Mouse (Mus musculus) ZHBTc4 (cell line): ENCODE measurements around the gene Rundc3a.
A peak's percentile ranks its signal among the peaks of the same experiment; 100 is the strongest.

Experiments used
- DNase-seq: peaks from one replicate; pipeline ENCODE4 v3.0.0-alpha.2; 2011; ENCODE audit warnings: low read depth, low spot score

Gene Rundc3a

DNA sequence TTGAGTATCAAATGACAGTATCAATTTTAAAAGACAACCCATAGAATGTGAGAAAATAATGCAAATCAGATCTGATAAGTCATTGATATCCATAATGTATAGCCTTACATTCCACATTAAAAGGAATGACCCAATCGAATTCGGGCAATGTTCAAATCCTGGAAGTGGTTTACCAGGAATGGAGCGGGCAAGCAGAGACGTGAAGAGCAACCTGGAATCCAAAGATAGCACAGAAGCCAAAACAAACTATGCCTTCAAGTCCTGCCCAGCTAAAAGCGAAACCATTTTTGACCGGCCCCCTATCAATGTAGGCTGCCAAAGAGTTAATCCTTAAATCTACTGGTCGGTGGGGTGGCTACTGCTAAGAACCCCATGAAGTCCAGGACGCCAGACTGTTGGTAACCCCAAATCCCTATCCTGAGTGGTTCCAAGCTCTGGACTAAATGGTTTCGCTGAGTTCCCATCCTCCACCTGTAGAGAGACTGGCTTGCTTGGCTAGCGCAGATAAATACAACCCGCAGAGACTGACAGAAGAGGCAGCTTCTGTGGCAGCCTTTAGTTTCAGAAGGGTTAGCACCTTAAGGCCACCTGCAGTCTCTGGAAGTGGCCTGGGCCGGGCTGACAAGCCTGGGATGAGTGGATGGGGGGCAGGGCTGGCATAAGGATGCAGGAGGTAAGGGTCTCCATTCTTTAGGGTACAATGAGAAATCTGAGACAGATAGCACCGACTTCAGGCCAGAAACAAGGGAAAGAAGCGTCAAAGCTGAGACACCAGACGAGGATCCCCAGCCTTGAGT, 564 bp upstream of the Rundc3a start:
- DNase-seq: peak; percentile 34

DNA sequence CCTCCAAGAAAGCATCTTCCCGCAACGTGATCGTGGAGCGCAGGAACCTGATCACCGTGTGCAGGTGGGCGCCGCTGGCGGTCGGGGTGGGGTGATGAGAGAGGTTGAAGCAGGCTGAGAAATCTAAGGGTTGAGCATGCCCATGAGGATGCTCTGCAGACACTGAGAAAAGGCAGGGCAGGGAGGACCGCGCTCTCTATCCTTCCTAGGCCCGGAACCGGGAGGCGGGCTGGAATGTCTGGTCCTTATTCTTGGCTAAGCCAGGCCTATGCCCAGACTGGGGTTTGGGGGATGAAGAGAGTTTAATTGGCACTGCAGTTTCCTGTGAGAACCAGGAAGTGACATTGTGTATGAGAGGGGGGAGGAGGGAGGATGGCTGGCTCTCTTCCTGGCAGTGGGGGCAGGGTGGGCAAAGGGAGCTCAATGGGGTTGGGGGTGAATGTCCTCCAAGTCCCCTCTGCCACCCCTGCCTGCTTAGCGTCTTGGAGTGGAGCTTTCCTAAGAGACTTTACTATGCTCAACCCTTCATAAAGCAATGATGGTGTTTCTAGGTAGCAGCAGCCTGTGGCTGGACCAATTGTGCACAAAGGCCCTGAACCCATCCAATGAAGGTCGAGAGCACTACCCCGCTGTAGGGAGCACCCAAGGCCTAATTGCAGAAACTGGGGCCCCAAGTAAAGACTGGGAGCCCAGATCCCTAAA, 667 bp downstream of the Rundc3a start:
- peak; percentile 35 for DNase-seq

DNA sequence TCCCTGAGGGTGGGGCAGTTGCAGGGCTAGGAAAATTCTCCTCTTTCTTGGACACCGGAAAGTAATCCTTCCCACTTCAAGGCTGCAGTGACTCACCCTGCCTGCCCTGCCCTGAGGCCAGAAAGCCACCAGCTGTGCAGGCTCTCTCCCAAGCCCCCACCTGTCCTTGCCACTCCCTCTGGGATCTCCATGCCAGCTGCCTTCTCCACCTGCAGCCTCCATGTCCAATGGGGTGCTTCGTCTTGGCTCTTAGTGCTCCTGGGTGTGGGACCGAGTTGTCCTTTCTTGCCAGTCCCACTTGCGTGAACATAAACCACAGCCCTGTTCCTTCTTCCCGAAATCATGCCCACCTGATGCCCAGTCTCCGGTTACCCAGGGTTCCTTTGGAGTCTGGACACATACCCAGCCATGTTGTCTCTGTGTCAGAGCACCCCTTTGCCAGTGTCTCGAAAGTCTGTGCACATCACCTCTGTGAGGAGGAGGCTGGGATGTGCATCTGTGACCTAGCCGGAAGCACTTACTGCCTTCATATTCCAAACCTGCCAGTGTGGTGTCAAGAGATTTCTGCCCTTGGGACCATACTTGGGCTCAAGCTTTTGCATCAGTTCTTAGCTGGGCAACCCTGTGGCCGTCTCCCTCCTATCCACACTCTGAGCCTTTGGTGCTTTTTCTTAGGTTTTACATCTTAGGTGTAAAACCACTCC, 1.4 kb downstream of the Rundc3a start:
- peak; percentile 62 for DNase-seq

DNA sequence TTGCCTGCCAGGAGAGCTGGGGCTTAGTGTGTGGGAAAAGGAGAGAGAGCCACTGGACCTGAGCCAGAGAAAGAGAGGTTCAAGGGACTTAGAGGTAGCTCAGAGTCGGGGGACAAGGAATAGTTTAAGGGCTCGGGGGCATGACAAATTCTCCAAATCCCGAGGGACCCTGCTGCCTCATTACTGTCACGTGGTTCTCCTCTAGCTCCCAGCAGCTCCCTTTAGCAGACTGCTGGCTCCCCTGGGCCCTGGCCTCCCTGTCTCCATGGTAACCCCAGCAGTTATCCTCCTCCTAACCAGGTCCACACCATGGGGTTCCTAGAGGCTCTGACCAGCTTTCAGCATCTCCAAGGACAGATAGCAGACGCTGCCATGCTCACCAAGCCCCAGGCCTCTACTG, 2.0 kb downstream of the Rundc3a start:
- DNase-seq: no peak

DNA sequence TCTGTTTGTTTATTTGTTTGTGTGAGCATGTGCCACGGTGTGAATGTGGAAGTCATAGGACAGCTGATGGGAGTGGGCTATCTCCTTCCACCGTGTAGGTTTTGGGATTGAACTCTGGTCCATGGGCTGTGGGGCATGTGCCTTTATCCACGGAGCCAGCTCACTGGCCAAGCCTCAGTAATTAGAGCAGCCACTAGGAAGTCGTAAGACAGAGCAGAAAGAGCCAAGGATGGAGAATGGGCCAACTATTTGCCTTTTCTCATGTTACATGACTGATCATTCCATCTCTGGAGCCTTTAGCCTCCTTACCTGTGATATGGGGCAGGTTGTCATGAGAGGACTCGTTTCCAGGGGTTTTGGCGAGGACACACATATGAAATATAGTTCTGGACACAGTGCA, 3.1 kb downstream of the Rundc3a start:
- DNase-seq: no peak

DNA sequence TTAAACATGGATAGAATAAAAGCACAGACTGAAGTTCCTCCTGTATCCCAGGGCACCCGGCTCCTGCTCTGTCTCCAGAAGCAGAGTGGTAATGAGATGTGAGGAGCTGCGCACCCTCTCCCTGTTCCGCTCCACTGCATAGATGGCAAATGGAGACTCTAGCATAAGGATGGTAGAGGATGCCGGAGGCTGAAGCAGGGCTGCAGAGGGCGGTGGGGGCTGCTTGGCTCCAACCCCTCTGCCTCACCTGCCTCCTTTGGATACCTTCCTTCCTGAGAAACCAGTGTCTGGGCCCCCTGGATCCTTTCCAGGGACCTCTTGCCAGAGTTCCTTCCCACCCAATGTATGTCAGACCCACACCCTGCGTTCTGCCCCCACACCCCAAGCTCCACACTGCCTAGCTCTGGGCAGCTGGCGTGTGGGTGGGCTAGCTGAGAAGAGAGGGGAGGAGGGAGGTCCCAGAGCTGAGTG, 3.5 kb downstream of the Rundc3a start:
- no peak for DNase-seq

DNA sequence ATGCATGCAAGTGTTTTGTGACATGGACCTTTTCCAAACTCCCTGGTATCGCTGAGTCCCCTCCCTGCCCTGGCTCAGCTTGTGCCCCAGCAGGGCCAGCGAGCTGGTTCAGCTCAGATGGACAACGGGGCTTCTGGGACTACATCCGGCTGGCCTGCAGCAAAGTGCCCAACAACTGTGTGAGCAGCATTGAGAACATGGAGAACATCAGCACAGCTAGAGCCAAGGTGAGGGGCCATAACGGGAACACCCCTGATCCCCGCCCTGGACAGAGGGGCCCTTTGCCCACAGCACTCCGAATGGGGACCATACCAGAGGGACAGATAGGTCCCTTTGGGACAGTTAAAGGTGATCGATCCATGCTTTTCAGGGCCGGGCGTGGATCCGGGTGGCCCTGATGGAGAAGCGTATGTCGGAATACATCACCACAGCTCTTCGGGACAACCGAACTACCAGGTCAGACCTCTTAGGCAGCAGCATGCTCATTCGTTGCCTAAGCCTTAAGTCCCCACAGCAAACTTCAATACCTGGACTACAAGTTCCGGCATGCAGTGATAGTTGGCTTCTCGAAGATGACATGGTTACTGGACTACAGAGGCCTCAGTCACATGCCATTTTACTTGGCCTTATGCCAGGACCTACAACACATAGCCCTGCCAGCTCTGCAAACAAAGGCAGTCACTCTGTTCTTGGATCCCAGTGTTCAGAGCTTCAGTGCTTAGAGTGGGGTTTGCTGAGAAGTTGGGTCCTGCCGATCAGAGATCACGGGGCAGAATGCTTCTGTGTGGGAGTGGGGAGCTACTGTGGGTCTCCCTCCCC, 5.0 kb downstream of the Rundc3a start:
- peak; percentile 57 for DNase-seq

DNA sequence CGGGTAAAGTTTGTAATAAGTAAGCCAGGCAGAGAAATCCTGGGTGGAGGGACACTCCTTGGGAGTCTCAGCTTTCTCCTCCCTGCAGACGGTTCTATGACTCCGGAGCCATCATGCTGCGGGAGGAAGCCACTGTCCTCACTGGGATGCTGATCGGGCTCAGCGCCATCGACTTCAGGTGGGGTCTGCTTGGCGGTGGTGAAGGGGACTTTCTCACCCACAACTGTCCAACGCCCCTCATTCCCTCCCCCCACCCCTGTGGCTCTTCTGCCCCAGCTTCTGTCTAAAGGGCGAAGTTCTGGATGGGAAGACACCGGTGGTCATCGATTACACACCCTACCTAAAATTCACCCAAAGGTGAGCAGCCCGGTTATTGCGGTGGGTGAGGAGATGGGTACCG, 5.9 kb downstream of the Rundc3a start:
- DNase-seq: no peak

DNA sequence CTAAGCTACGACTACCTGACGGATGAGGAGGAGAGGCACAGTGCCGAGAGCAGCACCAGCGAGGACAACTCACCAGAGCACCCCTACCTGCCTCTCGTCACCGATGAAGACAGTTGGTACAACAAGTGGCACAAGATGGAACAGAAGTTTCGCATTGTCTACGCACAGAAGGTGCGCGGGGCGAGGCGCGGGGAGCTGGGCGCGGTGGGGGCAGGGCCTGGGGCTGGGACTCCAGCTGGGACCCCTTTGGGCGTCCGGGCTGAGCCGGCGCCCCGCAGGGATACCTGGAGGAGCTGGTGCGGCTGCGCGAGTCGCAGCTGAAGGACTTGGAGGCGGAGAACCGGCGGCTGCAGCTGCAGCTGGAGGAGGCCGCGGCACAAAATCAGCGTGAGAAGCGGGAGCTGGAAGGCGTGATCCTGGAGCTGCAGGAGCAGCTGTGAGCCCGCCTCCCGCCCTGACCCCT, 6.4 kb downstream of the Rundc3a start:
- peak; percentile 58 for DNase-seq

DNA sequence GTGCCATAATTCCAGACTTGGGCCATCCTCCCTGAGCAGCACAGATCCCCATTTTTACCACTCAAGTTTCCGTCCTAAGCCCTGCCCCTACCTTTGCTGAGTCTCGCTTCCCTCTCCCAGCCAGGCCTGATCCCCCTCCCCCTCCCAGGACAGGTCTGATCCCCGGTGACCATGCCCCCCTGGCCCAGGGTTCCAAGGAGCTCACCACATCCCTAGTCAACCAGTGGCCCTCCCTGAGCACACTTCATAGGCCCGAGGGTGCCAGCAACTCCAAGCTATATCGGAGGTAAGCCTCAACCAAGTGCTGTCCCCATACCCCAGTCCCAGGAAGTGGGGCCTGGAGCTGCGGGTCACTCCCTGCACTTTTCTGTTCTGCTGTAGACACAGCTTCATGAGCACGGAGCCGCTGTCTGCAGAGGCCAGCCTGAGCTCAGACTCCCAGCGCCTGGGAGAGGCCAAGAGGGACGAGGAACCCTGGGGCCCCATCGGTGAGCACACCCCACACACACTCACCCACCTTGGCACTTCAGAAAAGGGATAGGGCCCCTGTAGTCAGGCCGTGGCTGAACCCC, 7.4 kb downstream of the Rundc3a start:
- DNase-seq: no peak

DNA sequence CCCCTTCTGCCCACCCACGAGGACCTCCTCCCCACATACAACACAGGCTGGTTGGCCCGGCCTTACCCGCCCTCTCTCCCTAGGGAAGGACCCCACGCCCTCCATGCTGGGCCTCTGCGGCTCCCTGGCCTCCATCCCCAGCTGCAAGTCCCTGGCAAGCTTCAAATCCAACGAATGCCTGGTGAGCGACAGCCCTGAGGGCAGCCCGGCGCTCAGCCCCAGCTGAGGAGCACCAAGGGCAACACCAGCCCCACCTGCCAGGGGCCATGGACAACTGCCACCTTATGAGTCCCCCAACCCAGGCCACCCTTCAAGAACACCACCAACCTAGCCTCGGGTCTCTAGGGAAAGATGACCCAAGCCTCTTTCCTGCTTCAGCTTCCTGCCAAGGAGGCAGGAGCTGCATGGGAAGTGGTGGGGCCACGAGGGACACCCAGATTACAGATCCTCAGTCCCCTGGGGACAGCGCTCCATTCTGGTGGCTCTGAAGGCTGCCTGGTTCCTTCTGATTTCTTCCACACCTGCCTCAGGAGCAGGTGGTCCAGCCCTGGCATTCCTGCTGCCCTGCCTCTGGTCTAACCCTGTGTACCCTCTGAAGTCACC, 8.8 kb downstream of the Rundc3a start:
- no peak for DNase-seq

DNA sequence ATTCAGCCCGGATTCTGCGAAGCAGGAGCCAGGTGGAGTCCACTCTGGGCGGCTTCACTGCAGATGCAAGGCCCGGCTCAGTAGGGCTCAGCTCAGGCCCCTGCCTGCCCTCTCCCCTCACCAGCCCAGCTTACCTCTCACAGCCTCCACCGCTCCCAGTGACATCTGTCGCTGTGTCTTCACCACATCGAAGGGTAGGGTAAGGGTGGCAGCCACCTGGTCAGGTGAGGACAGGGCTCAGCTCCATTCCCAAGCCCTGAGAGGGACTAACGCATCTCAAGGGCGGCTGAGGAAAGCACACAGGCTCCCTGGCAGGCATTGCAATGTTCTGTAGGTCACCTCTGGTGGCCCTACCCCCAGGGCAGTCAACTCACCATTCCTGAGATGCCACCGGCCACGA, 10.5 kb downstream of the Rundc3a start:
- DNase-seq: no peak

DNA sequence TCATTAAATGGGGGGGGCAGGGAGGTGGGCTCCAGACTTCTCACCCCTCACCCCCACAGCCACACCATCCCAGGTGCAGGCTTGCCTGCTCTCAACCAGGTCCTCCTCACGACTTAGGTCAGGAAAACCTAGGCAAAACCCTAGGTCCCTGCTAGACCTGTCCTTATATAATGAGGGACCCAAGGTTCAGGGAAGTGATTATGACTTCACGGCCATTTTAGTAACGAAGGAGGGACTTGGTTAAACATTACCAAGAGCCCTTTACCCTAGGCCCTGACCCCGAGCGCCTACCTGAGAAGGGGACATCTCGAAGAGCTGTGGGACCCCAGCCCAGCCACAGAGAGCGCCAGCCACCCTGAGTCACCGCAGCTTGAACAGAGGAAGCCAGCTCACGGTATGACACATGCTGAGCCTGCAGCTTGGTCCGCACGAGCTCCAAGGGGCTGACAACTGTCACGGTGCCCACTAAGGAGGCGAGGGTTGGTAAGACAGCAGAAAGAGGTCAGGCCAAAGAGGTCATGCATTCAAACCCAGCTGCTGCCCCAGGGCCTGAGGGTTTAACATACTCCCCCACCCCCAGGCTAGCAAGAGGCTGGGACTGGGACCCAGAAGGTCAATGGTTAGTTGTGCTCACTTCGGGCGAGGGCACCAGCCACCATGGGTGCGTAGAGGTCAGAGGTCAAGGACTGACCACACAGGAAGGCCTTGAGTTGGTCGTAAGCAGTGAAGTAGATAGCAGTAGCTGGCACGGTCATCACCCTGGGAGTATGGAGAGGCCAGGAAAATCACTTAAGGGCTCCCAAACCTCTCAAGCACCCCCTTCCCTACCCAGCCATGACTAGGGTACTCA, 11.2 kb downstream of the Rundc3a start:
- no peak for DNase-seq

DNA sequence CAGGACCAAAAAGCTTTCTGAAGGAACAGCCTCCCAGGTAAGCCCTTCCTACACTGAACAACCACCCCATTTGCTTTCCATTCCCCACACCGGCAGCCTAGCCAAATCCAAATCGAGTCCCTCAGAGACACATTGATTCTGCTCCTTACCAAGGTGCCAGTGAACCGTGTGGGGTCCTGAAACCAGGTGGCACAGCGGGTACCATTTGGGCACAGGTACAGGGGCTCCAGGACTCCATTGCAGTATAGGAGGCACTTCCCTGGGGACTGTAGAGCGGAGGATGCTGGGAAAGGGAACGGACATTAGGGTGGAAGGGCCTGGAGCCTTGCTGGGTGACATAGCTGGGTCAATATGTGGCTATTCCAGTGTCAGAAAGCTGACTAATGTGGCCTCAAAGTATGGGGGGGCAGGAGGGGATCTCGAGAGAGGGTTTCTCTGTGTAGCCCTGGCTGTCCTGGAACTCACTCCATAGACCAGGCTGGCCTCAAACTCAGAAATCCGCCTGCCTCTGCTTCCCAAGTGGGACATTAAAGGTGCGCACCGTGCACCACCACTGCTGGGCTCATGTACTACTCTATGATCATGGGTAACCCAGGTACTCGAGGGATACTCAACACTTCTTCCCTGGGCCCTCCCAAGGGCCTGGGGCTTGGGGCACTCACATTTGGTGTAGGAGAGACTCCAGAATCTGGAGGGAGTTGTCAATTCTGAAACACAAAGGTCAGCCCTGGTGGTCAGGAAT, 12.5 kb downstream of the Rundc3a start:
- no peak for DNase-seq

DNA sequence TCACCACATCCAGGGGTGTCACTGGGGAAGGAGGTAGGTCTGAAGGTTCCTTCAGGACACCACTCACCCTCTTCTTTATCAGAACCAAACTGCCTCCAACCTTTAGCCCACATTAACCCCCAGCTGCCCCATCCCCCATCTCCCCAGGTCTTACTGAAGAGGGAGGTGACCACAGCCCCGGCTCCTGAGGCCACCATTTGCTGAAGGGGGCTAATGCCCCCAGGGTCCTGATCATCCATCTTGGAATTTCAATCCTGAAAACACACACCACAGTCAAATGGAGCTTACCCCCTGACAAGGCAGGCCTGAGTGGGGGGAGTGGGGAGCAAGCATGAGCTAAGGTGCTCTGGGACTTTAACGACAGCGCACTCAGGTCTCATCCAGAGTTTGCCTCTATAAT, 13.2 kb downstream of the Rundc3a start:
- DNase-seq: no peak

DNA sequence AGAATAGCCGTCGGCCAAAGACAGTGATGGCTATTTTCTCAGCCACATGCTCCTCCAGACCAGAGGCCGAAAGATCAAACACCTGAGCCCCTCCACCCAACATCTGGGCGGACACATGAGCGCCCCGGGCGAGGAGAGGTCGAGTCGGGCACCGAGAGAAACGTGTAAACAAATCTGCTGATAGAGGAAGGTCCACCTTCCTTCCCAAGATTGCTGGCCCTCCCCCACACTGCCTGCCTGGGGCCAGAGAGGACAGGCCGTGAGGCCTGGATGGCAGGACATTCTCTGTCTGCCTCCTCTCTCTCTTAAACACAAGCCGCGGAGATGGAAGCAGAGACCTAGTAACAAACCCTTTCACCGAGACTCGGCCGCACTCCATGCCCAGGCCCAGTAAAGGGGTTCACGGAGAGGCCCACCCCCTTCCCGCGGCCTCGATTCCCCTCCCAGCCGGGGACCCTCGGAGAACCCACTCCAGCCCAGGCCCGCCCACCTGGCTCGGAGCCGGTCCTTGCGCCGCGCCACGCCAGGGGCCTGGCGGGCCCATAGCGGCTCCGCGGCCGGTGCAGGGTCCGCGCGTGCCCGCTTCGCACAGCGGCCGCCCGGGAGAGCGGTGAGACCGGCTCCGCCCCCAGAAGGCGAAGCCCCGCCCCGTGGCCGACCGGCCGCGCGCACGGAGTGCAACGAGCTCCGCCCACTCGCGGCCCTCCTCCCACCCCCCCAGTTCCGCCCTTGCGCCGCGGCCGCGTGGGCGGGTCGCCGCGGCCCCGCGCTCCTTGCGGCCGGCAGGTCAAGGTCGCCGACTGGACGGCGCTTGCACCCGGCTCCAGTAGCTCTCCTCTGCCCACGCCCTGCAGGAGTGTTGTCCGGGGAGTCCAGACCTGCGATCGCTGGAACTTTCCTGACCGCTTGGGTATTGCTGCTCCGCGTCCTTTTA, 14.0 kb downstream of the Rundc3a start:
- peak; percentile 94 for DNase-seq

DNA sequence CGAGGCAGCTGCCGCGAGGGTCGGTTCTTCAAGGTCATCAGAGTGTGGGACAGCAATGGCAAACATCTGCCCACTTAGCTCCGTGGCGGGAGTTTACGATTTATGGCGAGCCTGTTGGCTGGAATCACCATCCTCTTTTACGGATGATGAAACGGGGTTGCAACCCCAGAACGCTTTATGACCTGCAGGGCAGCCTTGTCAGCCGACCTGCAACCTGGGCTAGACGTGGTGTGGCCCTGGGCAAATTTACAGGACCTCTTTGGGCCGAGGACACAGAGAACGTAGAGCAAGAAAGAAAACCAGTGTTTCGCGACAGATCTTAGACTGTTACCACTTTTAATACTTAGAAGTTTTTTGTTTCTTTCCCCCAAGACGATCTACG, 14.6 kb downstream of the Rundc3a start, which contains the start of gene Slc25a39:
TSS of gene Slc25a39 (minus strand) at position 113 of the 382 bp plus-strand sequence.
- no peak for DNase-seq

DNA sequence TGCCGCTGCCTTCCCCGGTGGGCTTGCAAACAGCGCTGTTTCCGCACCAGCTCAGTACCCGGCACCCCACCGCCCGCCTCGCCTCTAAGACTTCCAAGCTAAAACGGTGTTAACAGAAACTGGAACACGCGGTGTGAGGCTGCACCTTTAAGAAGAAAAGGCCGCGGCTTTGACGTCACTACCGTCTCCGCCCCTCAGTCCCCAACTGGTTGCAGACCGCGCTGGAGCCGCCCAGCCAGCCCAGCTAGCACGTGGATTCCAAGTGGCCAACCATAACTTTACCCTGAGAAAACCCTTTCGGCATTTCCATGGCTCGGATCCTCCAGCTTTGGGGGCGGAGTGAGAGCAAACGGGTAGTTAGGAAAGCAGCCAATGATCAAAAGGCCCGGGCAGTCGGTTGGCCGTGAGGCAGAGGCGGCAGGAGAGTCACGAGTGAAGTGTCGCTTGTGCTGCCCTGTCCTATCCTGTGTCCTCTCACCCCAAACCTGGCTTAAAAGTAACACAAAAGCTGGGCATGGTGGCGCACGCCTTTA, 15.2 kb downstream of the Rundc3a start:
- DNase-seq: peak; percentile 100
